Mouse (Mus musculus) forebrain, embryonic 14.5 days (tissue): ENCODE measurements around the gene Dbp. TPM values are rescaled to one million over a fixed set of nuclear protein-coding genes. Genes with fewer than 3 reads are reported as not detected.

Experiments used
- ATAC-seq: fragments of 200-750 bp; cut with Nextera tagmentation; 2 replicates; pipeline ENCODE4 v1.8.0; 2017; ENCODE audit warnings: mild to moderate bottlenecking, moderate library complexity
- DNase-seq: peaks from one replicate; pipeline ENCODE4 v3.0.0-alpha.2; 2015; ENCODE audit warnings: low spot score
- H3K27ac ChIP-seq: fragments of 300-500 bp; sonication (generic); 2 replicates; pipeline ENCODE4 v1.5.1; 2014; ENCODE audit warnings: low read depth, mild to moderate bottlenecking, control low read depth, low read length, moderate library complexity
- H3K27me3 ChIP-seq: fragments of 300-500 bp; sonication (generic); replicated peaks from 2 replicates; pipeline ENCODE4 v1.6.1; 2014; ENCODE audit warnings: low read length, control low read depth, mixed read lengths; ENCODE audit not compliant: control insufficient read depth, insufficient read depth
- H3K36me3 ChIP-seq: fragments of 300-500 bp; sonication (generic); 2 replicates; pipeline ENCODE4 v1.6.1; 2014; ENCODE audit warnings: low read length, control low read depth; ENCODE audit not compliant: control insufficient read depth, insufficient read depth
- H3K4me1 ChIP-seq: fragments of 300-500 bp; sonication (generic); 2 replicates; pipeline ENCODE4 v1.6.1; 2014; ENCODE audit warnings: antibody characterized with exemption, low read length, control low read depth; ENCODE audit not compliant: control insufficient read depth, insufficient read depth
- H3K4me2 ChIP-seq: fragments of 300-500 bp; sonication (generic); 2 replicates; pipeline ENCODE4 v1.6.1; 2014; ENCODE audit warnings: mild to moderate bottlenecking, control low read depth, low read length
- H3K4me3 ChIP-seq: fragments of 300-500 bp; sonication (generic); 2 replicates; pipeline ENCODE4 v1.5.1; 2014; ENCODE audit warnings: low read depth, low read length, control low read depth
- H3K9ac ChIP-seq: fragments of 300-500 bp; sonication (generic); 2 replicates; pipeline ENCODE4 v1.6.1; 2014; ENCODE audit warnings: mild to moderate bottlenecking, low read length, control low read depth, moderate library complexity
- H3K9me3 ChIP-seq: fragments of 300-500 bp; sonication (generic); replicated peaks from 2 replicates; pipeline ENCODE4 v1.6.1; 2016; ENCODE audit warnings: low read length, control low read depth, mixed read lengths; ENCODE audit not compliant: control insufficient read depth
- WGBS: fragments of 180-500 bp; shearing (Covaris S2); extraction: QIAGEN DNeasy Blood & Tissue Kit; methylation state at CpG from one replicate; pipeline ENCODE4 v1.1.7; 2014; 5-methylcytosine and 5-hydroxymethylcytosine counted together
- polyA plus RNA-seq: library from polyadenylated mRNA; unstranded; fragments of >200 nt; fragmentation: Nextera tagmentation; extraction: Ambion mirVana; gene quantifications from 2 replicates; pipeline ENCODE4 v1.2.1, GENCODE M21; 2014

The Dbp gene
- polyA plus RNA-seq, 1 experiment from 2014 or later: 3.6 TPM

DNA sequence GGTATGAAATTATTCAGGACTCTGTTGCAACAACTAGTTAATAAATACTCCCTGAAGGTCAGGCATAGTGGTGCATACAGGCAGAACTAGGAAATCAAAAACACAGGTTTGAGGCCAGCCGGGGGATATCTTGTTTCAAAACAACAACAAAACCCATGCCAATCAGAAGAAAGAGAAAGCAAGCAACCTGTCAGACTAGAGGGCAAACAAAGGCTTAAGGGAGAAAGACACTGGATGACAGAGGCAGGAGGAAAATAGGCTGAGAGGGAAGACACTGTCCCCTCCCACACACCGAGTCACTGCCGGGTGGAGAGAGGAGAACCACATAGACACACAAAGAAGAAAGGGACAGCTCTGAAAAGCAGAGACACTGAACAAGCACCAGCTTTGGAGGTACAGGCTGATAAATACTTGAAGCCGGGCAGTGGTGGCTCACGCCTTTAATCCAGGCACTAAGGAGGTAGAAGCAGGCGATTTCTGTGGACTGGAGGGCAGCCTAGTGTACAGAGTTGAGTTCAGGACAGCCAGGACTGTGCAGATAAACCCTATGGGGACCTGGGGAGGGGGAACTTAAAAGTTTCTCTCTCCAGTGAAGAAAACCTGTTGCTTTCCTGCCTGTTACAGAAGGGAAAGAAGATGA lies 9.1 kb downstream of the Dbp start:
- H3K9me3 ChIP-seq: no peaks in the 10 kb centered on the region
- H3K4me3 ChIP-seq: peak overlapping the region; percentile 59
- peaks cover 32% of the 10 kb centered on the region for H3K4me1 ChIP-seq
- DNase-seq: no peak
- H3K4me2 ChIP-seq: peak overlapping the region; percentile 90
- H3K36me3 ChIP-seq: peaks cover 42% of the 10 kb centered on the region
- no peak for ATAC-seq
- no peak overlapping the region for H3K27ac ChIP-seq
- no peaks in the 10 kb centered on the region for H3K27me3 ChIP-seq
- H3K9ac ChIP-seq: peak overlapping the region; percentile 78
- 85% methylated on average over 6 of the region's 6 CpGs for WGBS

DNA sequence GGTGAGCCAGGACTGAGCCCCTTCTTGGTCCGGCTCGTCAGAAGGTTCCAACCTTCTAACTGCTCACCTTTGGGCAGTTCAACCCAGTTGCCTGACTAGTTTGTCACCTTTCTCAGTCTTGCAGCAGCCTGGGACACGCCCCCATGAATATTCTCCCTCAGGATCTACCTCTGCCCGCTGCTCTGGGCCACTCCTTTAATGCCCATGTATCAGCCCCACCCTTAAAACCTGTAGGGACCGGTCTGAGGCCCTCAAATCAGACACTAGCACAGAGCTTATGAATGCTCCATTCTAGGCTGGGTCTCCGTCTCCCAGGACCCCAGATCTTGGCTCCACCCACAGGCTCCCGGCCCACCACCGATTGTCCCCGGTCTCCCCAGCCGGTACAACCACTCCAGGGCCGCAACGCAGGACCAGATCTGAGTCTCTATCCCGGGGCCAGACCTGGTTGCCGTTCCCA lies 9.8 kb downstream of the Dbp start:
- H3K9ac ChIP-seq: peak overlapping the region; percentile 78
- ATAC-seq (peak; percentile 52), DNase-seq (no peak)
- peak overlapping the region; percentile 59 for H3K4me3 ChIP-seq
- no peaks in the 10 kb centered on the region for H3K27me3 ChIP-seq
- 12% methylated on average over 14 of the region's 14 CpGs for WGBS
- peak overlapping the region; percentile 90 for H3K4me2 ChIP-seq
- peaks cover 47% of the 10 kb centered on the region for H3K36me3 ChIP-seq
- H3K9me3 ChIP-seq: no peaks in the 10 kb centered on the region
- 0 out of 2 replicates have a peak overlapping the region, but pooled peaks have one; percentile 21 for H3K27ac ChIP-seq
- H3K4me1 ChIP-seq: peaks cover 30% of the 10 kb centered on the region

DNA sequence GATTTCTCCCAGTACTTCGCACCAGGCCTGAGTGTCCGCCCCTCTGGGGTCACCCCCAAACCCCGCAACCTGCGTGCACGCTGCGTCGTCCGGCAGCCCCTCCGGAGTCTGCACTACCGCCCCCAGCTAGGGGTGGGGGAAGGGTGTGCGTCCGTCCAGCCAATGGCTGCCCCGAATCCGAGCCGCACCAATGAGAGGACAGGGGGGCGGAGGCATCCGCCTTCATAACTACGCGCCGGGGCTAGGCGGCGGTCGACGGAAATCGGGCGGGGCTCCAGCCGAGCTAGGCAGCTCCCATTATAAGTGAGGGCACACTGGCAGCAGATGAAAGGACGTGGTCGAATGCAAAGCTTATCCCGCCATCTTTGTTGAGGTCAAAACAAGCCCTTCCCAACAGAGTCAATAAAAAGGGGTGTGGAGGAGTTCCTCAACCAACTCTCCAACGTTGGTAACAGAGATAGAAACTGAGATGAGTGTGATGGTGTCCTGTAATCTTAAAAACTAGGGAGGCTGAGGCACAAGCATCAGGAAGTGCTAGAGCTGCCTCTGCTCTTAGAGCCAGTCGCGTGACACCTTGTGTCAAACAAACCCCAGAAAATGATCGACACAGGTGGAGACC lies 10.3 kb downstream of the Dbp start, which contains the start of gene Rpl18:
Rpl18 (plus strand) TSS at position 368 of the 619 bp plus-strand sequence.
- peaks cover 30% of the 10 kb centered on the region for H3K4me1 ChIP-seq
- peak within 1 kb of the TSS; percentile 96 for H3K4me3 ChIP-seq
- WGBS: 8% methylated on average over 34 of the region's 34 CpGs

DNA sequence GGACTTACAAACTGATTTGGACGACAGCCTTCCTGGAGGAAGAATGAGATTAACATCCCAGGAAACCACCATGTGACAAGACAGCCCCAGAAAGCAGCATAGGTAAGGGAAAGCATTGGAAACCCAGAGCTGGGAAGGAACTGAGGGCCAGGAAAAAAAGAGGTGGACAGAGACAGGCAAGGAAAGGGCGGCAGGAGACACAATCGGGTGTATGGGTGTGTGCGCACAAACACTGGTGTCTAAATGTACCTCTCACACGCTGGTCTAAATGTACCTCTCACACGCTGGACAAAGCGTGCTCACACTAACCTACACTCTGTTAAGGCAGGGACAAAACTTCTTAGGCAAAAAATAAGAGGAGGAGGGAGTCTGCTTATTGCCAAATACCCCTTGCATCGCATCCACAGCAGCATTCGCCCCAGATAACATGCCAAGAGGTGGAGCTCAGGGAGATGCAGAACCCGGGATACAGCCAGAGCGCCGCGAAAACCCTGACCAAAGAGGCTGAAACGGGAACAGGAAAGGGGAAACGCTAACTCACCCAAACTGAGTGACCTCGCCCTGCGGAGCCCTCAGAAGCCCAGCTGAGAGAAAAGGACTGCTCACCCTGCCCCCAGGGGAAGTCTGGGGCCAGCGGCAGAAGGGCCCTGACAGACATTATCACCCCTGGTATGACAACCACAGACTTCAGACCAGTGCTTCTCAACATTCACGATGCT lies 11.0 kb downstream of the Dbp start:
- peak overlapping the region; percentile 46 for H3K27ac ChIP-seq
- ATAC-seq: no peak
- no peaks in the 10 kb centered on the region for H3K27me3 ChIP-seq
- H3K4me2 ChIP-seq: peak overlapping the region; percentile 90
- H3K9me3 ChIP-seq: no peaks in the 10 kb centered on the region
- DNase-seq: no peak
- H3K9ac ChIP-seq: peak overlapping the region; percentile 47
- WGBS: 88% methylated on average over 19 of the region's 19 CpGs
- peaks cover 47% of the 10 kb centered on the region for H3K36me3 ChIP-seq
- peaks cover 30% of the 10 kb centered on the region for H3K4me1 ChIP-seq
- peak overlapping the region; percentile 96 for H3K4me3 ChIP-seq

More for the DNA sequence above, 10.3 kb downstream of the Dbp start, which contains the start of gene Rpl18:
- peak within 1 kb of the TSS; percentile 78 for H3K9ac ChIP-seq
- peak; percentile 99 for DNase-seq
- no peaks in the 10 kb centered on the region for H3K27me3 ChIP-seq
- H3K36me3 ChIP-seq: peaks cover 47% of the 10 kb centered on the region
- H3K9me3 ChIP-seq: no peaks in the 10 kb centered on the region
- peak; percentile 93 for ATAC-seq
- peak within 1 kb of the TSS; percentile 90 for H3K4me2 ChIP-seq
- peak within 1 kb of the TSS; percentile 46 for H3K27ac ChIP-seq

DNA sequence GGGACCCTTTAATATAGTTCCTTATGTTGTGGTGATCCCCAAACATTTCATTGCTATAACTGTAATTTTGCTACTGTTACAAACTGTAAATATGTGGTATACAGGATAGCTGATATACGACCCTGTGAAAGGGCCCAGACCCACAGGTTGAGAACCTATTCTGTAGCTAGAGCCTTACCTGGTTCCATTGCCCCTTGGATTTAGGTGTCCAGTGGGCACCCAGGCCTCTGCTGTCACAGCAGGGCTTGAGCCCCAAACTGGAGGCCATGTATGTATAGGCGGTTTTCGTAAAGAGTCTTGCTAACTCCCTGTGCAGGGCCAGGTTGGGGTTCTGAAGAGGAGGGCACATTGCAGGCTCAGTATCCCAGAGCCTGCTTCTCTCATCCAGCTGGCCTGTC lies 11.6 kb downstream of the Dbp start:
- H3K27me3 ChIP-seq: no peaks in the 10 kb centered on the region
- H3K36me3 ChIP-seq: peaks cover 47% of the 10 kb centered on the region
- ATAC-seq (no peak), DNase-seq (no peak)
- peaks cover 30% of the 10 kb centered on the region for H3K4me1 ChIP-seq
- H3K4me2 ChIP-seq: peak overlapping the region; percentile 90
- no peak overlapping the region for H3K27ac ChIP-seq
- WGBS: 88% methylated on average over 3 of the region's 3 CpGs
- H3K9ac ChIP-seq: no peak overlapping the region
- peak overlapping the region; percentile 96; the same call in 1 of the 2 replicates for H3K4me3 ChIP-seq
- H3K9me3 ChIP-seq: no peaks in the 10 kb centered on the region

- Histone ChIP-seq H3K4me2 (peak overlapping the region; percentile 90), H3K9me3 (no peaks in the 10 kb centered on the region), H3K36me3 (peaks cover 47% of the 10 kb centered on the region), H3K4me1 (peaks cover 30% of the 10 kb centered on the region), H3K27ac (peak overlapping the region; percentile 65), H3K27me3 (no peaks in the 10 kb centered on the region), H3K4me3 (peak overlapping the region; percentile 96), H3K9ac (peak overlapping the region; percentile 83)
- WGBS: 10% methylated on average over 31 of the region's 31 CpGs
- ATAC-seq: peak; percentile 14
- DNase-seq: no peak
These were observed 12.3 kb downstream of the Dbp start for GRCm38 (mm10) chr7:45716952-45717917.

DNA sequence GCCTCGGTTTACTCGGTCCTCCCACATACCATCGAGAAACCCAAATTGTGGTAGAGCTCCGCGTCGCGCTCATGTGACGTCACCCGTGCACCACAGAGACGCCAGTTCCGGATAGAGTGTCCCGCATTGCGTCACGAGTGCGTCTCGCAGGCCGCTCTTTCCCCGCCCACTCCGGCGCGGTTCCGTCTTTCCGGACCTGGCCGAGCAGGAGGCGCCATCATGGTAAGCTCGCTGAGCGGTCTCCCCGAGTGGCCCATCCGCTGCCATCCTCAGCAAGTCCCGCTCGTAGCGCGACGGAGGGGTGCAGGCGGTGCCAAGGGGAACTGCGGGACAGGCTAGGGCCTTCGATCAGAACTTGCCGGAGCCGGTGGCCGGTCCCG lies 13.0 kb downstream of the Dbp start, which contains the start of gene Sphk2:
Sphk2 (minus strand) TSS at position 85 of the 380 bp plus-strand sequence.
- Histone ChIP-seq H3K9me3 (no peaks in the 10 kb centered on the region), H3K4me3 (peak within 1 kb of the TSS; percentile 96), H3K9ac (peak within 1 kb of the TSS; percentile 98), H3K4me1 (peaks cover 30% of the 10 kb centered on the region), H3K4me2 (peak within 1 kb of the TSS; percentile 93), H3K27me3 (no peaks in the 10 kb centered on the region), H3K27ac (peak within 1 kb of the TSS; percentile 89), H3K36me3 (peaks cover 47% of the 10 kb centered on the region)
- peak; percentile 99 for DNase-seq
- WGBS: under 1% methylated on average over 41 of the region's 41 CpGs
- peak; percentile 79 for ATAC-seq

- Histone ChIP-seq H3K9ac (peak overlapping the region; percentile 98), H3K36me3 (peaks cover 47% of the 10 kb centered on the region), H3K27me3 (no peaks in the 10 kb centered on the region), H3K9me3 (no peaks in the 10 kb centered on the region), H3K4me1 (peaks cover 30% of the 10 kb centered on the region), H3K27ac (peak overlapping the region; percentile 89), H3K4me2 (peak overlapping the region; percentile 93), H3K4me3 (peak overlapping the region; percentile 96)
- DNase-seq (peak; percentile 27), ATAC-seq (no peak)
- WGBS: under 1% methylated on average over 20 of the region's 20 CpGs
These were observed 13.4 kb downstream of the Dbp start for GRCm38 (mm10) chr7:45718331-45718730.
